Mouse (Mus musculus) ES-E14 (cell line): ENCODE data around the gene Gpr146. TPM values are rescaled to one million over a fixed set of nuclear protein-coding genes. Genes with fewer than 3 reads are reported as not detected.

Experiments
- DNase-seq: peaks from one replicate; pipeline ENCODE4 v3.0.0-alpha.2; 2013; ENCODE audit warnings: low read depth, low spot score
- H3K27ac ChIP-seq: 2 replicates; pipeline ENCODE4 v1.5.1; 2012; ENCODE audit warnings: low read depth, mild to moderate bottlenecking, low read length, moderate library complexity, mixed read lengths; ENCODE audit not compliant: poor library complexity, insufficient read depth, severe bottlenecking
- H3K36me3 ChIP-seq: 2 replicates; pipeline ENCODE4 v1.6.1; 2012; ENCODE audit warnings: mild to moderate bottlenecking, low read length, moderate library complexity, mixed read lengths; ENCODE audit not compliant: control insufficient read depth, poor library complexity, insufficient read depth, severe bottlenecking
- H3K4me1 ChIP-seq, 2 experiments: fragments of 150-350 bp in 1 of 2; sonication (generic) in 1 of 2; 2 replicates each; pipeline ENCODE4 v1.6.1; 2012; ENCODE audit warnings: low read length in 2 of 2, mild to moderate bottlenecking in 1 of 2, mixed read lengths in 1 of 2; ENCODE audit not compliant: control insufficient read depth in 2 of 2, insufficient read depth in 2 of 2, poor library complexity in 1 of 2
- H3K4me3 ChIP-seq, 2 experiments: fragments of 150-350 bp in 1 of 2; sonication (generic) in 1 of 2; 2 replicates each; pipeline ENCODE4 v1.5.1; 2012; ENCODE audit warnings: low read length in 2 of 2, low read depth in 1 of 2, mild to moderate bottlenecking in 1 of 2, mixed read lengths in 1 of 2; ENCODE audit not compliant: insufficient read depth in 1 of 2, poor library complexity in 1 of 2, severe bottlenecking in 1 of 2
- H3K9ac ChIP-seq: 2 replicates; pipeline ENCODE4 v1.6.1; 2012; ENCODE audit warnings: low read depth, mild to moderate bottlenecking, low read length, mixed read lengths; ENCODE audit not compliant: poor library complexity, insufficient read depth, severe bottlenecking
- H3K9me3 ChIP-seq: fragments of 150-350 bp; sonication (generic); 2 replicates; pipeline ENCODE4 v1.6.1; 2012; ENCODE audit warnings: low read depth, mild to moderate bottlenecking, low read length; ENCODE audit not compliant: control insufficient read depth, insufficient read depth
- CHD2 ChIP-seq: IDR thresholded peaks from 2 replicates; pipeline ENCODE4 v1.6.1; 2014; ENCODE audit warnings: mild to moderate bottlenecking, low read depth, low read length, inconsistent platforms
- HCFC1 ChIP-seq: IDR thresholded peaks from 2 replicates; pipeline ENCODE4 v1.6.1; 2012; ENCODE audit warnings: low read length, inconsistent platforms, borderline replicate concordance; ENCODE audit not compliant: insufficient read depth
- MAFK ChIP-seq: IDR thresholded peaks from 2 replicates; pipeline ENCODE4 v1.6.1; 2014; ENCODE audit warnings: mild to moderate bottlenecking, low read depth, low read length, inconsistent platforms; ENCODE audit not compliant: insufficient read depth
- ZC3H11A ChIP-seq: IDR thresholded peaks from 2 replicates; pipeline ENCODE4 v1.6.1; 2012; ENCODE audit warnings: low read depth, mild to moderate bottlenecking, inconsistent platforms, low read length, borderline replicate concordance
- ZNF384 ChIP-seq: IDR thresholded peaks from 2 replicates; pipeline ENCODE4 v1.6.1; 2012; ENCODE audit warnings: low read depth, low read length, inconsistent platforms
- in situ Hi-C, 2 experiments: fragments of 600-800 bp; cut with MboI; formaldehyde crosslinking; loops; one replicate each; pipeline ENCODE4 v1.15.1; 2025; ENCODE audit warnings: low sequenced_read_pairs in 2 of 2, inconsistent platforms in 1 of 2; ENCODE audit not compliant: unreplicated experiment in 2 of 2
- total RNA-seq: library from RNA; depleted of rRNA; stranded (reverse); fragments of 300-350 nt; gene quantifications from 2 replicates; pipeline ENCODE4 v1.2.3, GENCODE M21; 2012

Gene Gpr146
- total RNA-seq, 1 experiment = 1.1 TPM

DNA sequence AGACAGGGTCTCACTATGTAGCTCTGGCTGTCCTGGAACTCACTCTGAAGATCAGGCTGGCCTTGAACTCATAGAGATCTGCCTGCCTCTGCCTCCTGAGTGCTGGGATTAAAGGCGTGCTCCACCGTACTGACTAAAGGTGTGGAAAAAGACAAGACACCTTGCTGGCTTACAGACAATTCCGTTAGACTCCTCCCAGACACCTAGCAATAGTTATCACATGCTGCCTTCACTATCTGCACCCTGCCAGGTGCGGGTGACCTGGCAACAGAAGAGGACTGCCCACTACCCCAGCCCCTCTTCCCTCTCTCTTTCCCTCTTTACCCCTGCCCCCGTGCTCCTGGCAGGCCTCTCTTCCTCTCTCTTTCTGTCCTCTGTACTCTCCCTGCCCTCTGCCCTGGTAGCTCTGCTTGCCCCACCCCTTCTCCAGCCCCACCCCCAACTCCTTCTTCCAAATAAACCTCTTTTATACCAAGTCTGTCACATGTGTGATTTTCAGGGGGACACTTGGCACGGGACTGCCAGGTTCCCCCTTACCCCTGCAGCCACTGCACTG is 3.5 kb upstream of the Gpr146 start:
- Histone ChIP-seq H3K9me3 (no peaks in the 10 kb centered on the region), H3K27ac (no peak overlapping the region), H3K36me3 (no peaks in the 10 kb centered on the region), H3K9ac (no peak overlapping the region), H3K4me3 (no peak overlapping the region), H3K4me1 (peaks cover 2 to 20% of the 10 kb centered on the region in 2 experiments; a peak in 3 of 4 replicates)
- in situ Hi-C loops = no loop called here
- TF ChIP-seq ZNF384 (no peak), HCFC1 (no peak), CHD2 (no peak), ZC3H11A (no peak), MAFK (no peak)
- DNase-seq = no peak

DNA sequence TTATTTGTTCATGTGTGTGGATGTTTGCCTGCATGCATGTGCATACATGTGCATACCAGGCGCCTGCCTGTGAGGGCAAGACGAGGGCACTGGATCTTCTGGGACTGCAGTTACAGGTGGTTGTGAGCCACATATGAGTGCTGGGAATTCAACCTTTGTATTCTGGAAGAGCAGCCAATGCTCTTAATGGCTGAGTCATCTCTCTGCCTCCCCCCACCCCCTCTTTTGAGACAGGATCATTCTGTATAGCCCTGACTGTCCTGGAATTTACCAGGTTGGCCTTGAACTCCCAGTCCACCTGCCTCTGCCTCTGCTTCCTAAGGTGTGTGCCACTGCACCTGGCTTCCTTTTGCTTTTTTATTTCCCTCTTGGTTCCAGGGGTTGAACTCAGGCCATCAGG is 2.7 kb upstream of the Gpr146 start:
- no peaks in the 10 kb centered on the region for H3K36me3 ChIP-seq
- no peak overlapping the region for H3K4me3 ChIP-seq
- no peak for DNase-seq
- no peaks in the 10 kb centered on the region for H3K9me3 ChIP-seq
- in situ Hi-C loops = no loop called here
- peaks cover 5 to 25% of the 10 kb centered on the region in 2 experiments for H3K4me1 ChIP-seq
- no peak overlapping the region for H3K27ac ChIP-seq
- peak; percentile 59; the same call in 1 of the 2 replicates for TF ChIP-seq MAFK
- no peak for TF ChIP-seq CHD2
- H3K9ac ChIP-seq = no peak overlapping the region

DNA sequence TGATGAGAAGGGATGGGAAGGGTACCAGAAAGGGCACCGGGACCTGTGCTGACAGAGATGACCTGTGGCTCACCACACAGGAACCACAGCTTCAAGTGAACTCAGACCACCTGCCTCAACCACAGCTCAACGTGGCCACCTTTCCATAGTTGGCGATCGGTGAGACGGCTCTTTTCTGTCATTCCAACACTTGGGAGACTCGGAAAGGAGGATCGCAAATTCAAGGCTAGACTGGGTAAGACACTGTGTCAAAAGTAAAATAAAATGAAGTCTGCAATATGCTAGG is 717 bp downstream of the Gpr146 start:
- no peaks in the 10 kb centered on the region for H3K36me3 ChIP-seq
- no peaks in the 10 kb centered on the region for H3K9me3 ChIP-seq
- no peak overlapping the region for H3K27ac ChIP-seq
- in situ Hi-C loops = no loop called here
- DNase-seq = no peak
- no peak overlapping the region for H3K4me3 ChIP-seq
- no peak overlapping the region for H3K9ac ChIP-seq
- peaks cover 14 to 30% of the 10 kb centered on the region in 2 experiments for H3K4me1 ChIP-seq
- TF ChIP-seq ZC3H11A (no peak), HCFC1 (no peak), MAFK (no peak), ZNF384 (no peak), CHD2 (no peak)

DNA sequence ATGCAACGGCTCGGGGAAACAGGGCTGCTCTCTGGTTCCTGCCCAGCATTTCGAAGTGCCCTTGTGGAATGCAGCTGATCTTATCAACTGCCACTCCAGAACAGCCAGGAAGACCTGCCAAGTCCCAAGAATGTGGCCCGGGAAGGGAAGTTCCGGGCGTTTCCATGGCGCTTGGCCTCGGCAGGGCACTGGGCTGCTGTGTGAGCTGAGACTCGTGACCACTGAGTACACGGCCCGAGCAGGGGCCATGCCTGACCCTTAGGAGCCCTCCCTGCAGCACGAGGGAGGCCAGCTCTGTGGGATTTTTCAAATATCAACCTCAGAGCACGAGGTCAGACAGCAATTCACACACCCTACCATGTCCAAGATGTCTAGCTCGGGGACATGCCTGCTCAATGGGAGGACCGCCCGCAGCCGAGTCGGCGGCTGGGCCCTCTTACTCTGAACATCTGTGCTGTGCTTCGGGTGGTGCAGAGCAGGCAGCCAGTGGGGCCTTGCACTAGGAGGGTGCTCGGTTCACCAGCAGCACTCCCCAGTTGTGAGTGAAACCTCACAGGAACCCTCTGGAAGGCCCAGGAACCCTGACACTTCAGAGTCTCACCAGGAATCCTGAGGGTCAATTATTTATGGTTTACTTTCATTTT is 1.6 kb downstream of the Gpr146 start:
- peaks cover 14 to 31% of the 10 kb centered on the region in 2 experiments for H3K4me1 ChIP-seq
- no peak for DNase-seq
- TF ChIP-seq ZNF384 (no peak), CHD2 (no peak), MAFK (no peak), HCFC1 (no peak), ZC3H11A (no peak)
- no peaks in the 10 kb centered on the region for H3K36me3 ChIP-seq
- in situ Hi-C loops = no loop called here
- no peak overlapping the region for H3K4me3 ChIP-seq
- no peak overlapping the region for H3K9ac ChIP-seq
- H3K27ac ChIP-seq = no peak overlapping the region
- no peaks in the 10 kb centered on the region for H3K9me3 ChIP-seq
